Mouse (Mus musculus) naive thymus-derived CD4-positive, alpha-beta T cell, adult 2 months (primary cell): ENCODE data around the gene Rubcn.

Experiments used
- DNase-seq: peaks from one replicate; pipeline ENCODE4 v3.0.0-alpha.2; 2011; ENCODE audit warnings: low read depth

Rubcn gene

GRCm38 (mm10) chr16:32870231-32870630 lies 7.3 kb downstream of the Rubcn start:
- no peak for DNase-seq

- DNase-seq: peak; percentile 91
Observed at GRCm38 (mm10) chr16:32867919-32868552, 9.5 kb downstream of the Rubcn start.

DNA sequence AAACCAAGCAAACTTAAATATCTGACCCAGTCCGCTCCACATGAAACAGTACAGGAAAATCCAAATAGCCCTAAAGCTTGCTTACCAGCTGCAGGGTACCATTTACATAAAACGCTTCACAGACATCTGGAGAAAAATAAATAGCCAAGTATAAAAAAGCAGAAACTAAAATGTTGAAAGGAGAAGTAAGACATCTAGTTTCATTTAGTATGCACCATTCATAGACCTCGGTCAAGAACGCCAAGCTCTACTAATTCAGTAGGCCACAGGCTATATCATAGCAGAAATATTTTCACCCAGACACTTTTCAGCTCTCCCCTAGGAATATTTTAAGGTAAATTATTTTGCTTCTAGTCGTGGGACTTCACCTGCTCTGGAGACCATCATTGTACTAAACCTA lies 10.9 kb downstream of the Rubcn start:
- DNase-seq: no peak

DNA sequence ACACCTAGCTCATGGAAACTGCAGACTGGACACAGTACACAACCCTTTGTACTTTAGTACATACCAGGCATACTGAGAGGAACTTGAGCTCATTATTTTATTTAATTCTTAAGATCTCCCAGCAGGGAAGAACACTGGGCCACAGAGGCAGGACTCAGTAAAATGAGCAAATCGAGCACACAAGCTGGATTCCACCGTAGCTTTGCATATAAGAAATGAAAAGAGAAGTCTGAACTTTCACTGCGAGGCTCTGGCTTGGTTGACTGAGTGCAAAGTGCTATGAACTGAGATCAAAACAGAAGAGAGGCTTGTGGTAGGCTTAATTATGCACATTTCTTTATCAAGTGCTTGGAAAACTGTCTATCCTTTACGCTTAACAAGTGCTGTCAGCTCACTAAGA lies 12.2 kb downstream of the Rubcn start:
- no peak for DNase-seq

DNA sequence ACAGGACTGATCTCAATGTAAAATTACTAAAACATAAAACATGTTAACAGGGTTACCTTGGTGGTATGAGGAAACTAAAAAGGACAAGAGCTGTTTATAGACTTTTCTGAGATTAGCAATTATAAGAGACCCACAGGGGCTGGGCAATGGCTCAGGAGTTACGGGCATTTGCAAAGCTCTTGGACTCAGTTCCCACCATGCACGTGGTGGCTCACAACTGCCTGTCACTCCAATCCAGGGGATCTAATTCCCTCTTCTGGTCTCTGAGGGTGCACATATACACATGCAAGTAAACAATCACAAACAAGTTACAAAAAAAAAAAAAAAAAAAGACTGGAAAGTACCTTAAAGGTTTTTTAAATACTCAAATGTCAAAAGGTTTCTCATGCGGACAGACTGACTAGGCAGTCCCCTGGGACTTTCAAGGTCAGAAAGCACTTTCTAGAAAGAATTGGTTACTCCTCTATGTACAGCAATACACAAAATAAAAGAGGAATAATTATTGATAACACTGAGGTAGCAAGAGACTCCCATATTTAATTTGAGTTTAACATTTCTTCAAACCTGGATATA lies 15.7 kb downstream of the Rubcn start:
- no peak for DNase-seq

DNA sequence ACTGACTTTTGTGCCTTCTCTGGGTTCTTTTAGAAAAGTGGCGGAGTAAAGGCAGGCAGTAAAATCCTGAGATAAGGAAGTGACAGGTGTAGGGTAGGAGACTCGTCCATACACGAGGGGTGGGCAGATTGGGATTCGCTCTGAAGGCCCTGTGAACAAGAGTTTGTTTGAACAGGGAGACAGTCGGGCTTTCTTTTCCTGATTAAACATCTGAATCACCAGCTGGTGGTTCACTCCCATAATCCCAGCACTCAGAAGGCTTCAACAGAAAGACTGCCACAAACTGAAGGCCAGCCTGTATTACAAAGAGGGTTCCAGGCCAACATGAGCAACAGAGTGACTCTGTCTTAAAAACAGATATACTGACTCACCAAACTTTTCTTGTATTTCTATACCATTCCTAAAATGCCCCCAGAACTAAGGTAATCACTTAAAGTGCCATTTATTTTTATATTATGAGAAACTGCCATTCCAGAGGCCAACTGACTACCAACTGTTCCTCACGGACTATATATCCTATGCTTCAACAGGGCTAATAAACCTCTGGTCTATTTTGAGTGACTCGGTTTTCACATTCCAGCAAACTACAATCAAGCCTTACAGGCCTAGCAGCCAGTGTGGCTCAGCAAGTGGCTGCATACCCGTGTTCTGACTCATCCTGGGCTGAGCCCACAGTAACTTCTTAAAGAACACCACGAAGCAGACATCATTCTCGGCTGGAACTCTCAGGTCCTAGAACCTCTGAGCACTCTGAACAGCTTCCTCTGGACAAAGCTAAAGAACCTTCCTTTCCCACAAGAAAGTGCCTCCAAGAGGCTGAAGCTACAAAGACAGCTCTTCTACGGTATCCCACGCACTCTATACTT lies 18.6 kb downstream of the Rubcn start:
- no peak for DNase-seq

DNA sequence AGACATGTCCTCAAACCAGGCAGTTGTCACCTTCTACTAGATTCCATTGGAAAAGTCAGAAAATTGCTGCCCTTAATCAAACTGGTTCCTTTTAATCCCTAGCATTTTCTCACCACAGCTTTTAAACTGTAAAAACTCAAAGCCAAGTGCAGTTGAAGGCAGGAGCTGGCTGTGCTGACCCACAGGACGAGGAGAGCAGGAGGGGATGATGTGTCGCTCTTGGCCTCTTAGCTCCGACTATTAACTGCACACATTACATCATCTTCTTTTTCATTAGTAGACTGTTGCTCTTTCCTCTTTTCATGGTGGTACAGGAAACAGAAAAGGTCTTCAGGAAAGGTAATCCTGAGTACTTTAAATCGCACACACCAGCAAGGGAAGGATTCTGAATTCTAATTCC lies 19.2 kb downstream of the Rubcn start:
- DNase-seq: no peak

DNA sequence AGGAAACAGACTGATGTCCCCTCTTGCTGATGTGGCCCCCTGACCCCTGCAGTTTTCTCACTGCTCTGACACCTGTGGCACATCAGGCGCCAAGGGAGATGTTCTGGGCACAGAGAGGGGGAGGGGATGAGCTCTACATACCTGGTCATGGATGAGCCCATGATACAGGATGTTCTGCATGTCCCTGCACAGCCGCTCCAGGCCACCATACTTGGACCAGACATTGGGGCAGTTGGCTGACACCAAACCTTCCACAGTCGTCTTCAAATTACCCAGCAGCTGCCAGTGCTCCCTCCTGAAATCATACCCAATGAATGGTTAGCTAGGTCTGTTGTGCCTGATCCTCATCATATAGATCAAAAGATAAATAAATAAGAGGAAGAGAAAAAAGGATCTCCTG lies 20.8 kb downstream of the Rubcn start:
- no peak for DNase-seq

DNA sequence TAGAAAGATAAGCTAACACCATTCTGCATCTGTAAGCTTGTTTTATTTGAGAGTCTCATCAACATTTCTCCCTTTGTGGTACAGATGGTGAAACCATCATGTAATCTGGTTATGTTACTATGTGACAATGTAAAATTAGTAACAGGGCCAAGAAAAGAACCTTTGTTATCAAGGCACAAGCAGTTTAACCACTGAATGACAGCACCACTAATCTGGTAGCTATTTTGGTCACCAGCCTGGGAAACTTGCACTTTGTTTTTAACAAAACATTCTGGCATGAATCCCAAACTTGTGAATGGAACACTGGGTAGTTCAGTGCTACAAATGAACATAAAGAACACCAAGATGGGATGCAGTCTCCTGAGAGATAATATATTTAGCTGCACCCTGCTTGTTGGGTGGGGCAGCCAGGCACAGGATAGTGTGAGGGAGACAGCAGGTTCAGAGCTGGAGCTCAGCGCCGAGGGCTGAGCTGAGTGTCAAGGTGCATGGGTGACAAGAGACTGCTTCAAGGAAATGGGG lies 23.5 kb downstream of the Rubcn start:
- DNase-seq: no peak

DNA sequence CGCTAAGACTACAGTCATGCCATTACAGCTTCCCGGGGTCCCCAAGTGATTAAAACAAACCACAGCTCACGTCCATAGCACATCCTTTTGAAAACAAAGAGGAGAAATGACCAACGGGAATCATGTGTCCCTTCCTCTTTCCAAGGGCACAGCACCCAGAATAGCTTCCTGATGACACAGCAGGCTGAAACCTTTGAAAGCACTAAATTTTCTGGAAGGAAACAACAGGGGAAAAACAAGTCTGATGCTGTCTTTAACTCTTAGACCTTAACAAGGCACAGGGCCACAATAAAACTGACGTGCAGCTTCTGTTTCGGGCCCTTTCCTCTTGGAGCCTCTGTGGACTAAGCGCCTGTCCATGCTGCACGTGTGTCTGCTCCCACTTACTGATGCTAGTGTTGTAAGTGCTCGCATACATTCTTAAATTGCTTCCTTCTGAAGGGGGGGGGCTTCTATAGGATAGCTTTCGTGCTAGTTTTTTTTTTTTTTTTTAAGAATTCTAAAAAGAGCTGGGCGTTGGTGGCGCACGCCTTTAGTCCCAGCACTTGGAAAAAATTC lies 24.0 kb downstream of the Rubcn start:
- no peak for DNase-seq

DNA sequence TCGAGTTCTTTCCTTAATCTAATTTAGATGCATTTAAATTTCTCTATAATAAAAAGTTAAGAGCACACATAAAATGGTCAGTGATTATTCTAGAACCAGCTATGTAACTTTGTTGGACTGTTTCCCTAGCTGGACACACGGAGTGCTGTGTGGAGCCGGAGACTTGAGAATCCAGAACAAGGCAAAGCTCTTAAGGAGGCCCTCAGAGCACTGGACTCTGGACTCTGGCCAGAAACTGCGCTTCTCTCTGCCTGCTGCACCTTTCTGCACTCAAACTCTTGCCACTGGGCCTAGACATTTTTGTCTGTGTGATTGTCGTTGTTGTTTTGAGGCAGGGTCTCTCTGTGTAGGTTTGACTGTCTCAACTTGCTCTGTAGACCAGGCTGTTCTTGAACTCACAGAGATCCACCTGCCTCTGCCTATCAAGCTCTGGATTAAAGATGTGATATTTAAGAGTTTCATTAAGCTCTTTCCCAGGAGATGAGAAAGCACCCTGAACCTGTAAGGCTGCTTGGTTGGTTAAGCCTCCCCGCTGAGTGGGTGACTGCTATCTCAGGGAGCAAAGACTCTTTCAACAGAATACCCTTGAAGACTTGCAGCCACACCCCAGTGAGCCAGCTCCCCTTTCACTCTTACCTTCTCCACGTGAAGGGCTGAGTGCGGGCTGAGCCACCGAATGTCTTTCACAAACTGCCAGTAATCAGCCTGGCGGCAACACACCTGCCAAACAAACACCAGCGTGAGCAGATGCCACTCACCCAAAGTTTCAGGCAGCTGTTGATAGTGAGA lies 28.3 kb downstream of the Rubcn start:
- DNase-seq: no peak

GRCm38 (mm10) chr16:32847103-32847502 lies 30.5 kb downstream of the Rubcn start:
- DNase-seq: no peak

GRCm38 (mm10) chr16:32831501-32831900 lies 46.1 kb downstream of the Rubcn start:
- no peak for DNase-seq

DNA sequence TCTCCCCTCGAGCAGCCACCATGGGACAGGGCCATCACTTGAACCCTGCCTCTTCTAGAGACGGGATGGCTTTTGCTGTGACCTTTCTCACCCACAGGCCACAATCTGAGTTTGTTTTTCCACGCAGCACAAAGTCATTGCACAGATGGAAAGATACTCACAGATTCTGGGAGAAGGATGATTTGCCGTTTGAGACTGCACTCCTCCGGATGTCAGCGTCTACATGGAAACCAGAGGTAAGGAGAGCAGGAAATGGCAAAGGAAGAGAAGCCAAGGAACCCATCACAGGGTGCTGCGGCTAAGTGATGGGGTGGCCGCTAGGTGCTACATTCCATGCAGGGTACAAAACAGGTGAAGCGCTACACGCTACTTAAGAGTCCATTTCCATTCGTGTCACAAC lies 48.5 kb downstream of the Rubcn start:
- no peak for DNase-seq

DNA sequence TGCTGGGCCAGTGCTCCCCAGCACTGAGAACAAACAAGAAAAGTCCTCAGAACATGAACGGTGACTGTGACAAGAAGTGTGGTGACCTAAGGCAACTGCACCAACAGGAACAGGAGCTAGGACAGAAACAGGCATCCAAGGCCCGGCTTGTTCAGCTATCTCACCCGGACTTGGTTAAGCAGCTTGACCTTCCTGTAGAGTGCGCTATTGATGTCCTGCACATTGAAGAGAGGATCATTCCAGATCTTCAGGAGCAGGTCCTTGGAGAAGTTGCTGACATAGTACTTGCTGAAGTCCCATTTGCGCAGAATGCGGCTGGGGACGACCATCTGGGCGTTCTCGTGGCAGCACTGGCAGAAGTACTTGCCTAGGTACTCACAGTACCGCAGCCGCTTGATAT lies 51.0 kb downstream of the Rubcn start:
- no peak for DNase-seq

DNA sequence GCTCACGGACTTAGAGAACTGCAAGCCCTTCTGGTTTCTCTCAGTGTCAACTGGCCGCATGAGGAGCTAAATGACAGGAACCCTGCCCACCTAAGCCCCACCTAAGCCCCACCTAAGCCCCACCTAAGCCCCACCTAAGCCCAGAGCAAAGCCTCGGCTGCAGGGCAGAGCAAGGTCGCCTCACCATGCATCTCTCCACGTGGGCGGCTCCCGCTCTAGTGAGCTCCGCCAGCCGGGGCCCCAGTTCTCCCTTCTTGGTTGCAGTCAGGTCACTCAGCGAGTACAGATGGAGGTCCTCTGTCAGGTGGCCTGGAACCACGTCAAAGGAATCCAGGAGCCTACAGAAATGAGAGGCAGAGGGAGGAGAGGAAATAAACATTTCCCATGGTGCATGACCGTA lies 52.2 kb downstream of the Rubcn start:
- DNase-seq: no peak

DNA sequence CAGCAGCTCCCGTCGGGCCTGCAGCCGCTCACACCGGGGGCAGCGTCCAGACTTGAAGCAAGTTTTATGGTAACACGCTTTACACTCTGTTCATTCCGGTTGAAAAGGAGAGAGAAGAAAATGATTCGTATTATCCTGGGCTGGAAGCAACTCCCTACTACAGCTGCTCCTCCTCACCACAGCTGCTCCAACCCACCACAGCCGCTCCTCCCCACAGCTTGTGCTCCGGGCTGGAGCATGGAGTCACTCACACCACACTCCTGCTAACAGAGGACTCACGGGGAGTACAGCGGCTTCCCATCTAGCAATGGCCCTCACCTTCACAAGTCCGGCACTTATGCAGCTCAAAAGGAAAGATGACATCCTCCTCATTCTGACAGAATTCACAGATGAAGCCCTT lies 53.5 kb downstream of the Rubcn start:
- no peak for DNase-seq

- no peak for DNase-seq
Observed at GRCm38 (mm10) chr16:32823487-32823886, 54.1 kb downstream of the Rubcn start.

- DNase-seq: no peak
Observed at GRCm38 (mm10) chr16:32822881-32823280, 54.7 kb downstream of the Rubcn start.

DNA sequence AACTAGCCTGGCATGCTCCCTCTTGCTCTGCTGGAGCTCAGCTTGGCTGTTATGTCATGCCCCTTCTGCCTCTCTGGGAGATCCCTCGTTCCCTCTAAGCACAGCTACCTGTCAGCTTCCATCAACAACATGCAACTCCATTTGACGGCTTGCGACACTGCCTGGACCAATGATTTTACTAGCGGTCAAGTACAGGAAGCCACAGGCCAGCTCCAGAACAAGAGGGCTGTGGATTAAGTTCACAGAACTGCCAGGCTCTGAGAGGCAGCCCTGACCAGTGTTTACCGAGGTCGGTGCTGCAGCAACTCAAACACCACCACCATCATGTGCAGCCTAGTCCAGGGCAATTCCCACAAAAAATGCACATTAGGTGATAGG lies 55.1 kb downstream of the Rubcn start:
- no peak for DNase-seq

- no peak for DNase-seq
Observed at GRCm38 (mm10) chr16:32821772-32822449, 55.7 kb downstream of the Rubcn start.
